Mouse (Mus musculus) bone marrow, adult 2 months (tissue): ENCODE measurements around the gene Map2k7.

Source experiments
- CTCF ChIP-seq: fragments of 200-500 bp; IDR thresholded peaks from 2 replicates; pipeline ENCODE4 v1.5.1; 2011; ENCODE audit warnings: low read length, control low read depth; ENCODE audit not compliant: control insufficient read depth, insufficient read depth
- POLR2A ChIP-seq: fragments of 200-500 bp; IDR thresholded peaks from 2 replicates; pipeline ENCODE4 v1.6.1; 2011; ENCODE audit warnings: low read depth, mild to moderate bottlenecking, control low read depth, low read length, borderline replicate concordance; ENCODE audit not compliant: control insufficient read depth

GRCm38 (mm10) chr8:4275275-4276110 is 37.0 kb downstream of the Map2k7 start, which contains the start of gene Timm44:
- TF ChIP-seq CTCF (no peak), POLR2A (peak; percentile 76; the same call in 1 of the 2 replicates)
